Mouse (Mus musculus): ENCODE measurements at regions not wholly inside any gene's neighbourhood (a gene's known extent, or its start where the extent isn't known, plus 50 kb on each side); places are given as distances from the start of the nearest gene placed in this dataset.
"Not testable (repeated sequence)": the region's sequence is repeated elsewhere in the genome, so short reads cannot be mapped to it uniquely, and the experiment has no call there.

- DNase-seq (ENCODE audit: low spot score in 2 of 2) = no peak
These were observed 58.0 kb upstream of the Dmrta1 start for GRCm38 (mm10) chr4:89621260-89621659.

GRCm38 (mm10) chr4:89604721-89605120 is 74.5 kb upstream of the Dmrta1 start:
- DNase-seq (ENCODE audit: low spot score in 2 of 2) = no peak

GRCm38 (mm10) chr4:89575529-89575928 is 103.7 kb upstream of the Dmrta1 start:
- DNase-seq (ENCODE audit: low spot score in 2 of 2) = no peak

- DNase-seq (ENCODE audit: low spot score in 2 of 2) = no peak
These were observed 124.3 kb upstream of the Dmrta1 start for GRCm38 (mm10) chr4:89554711-89555466.

- DNase-seq (ENCODE audit: low spot score in 2 of 2) = no peak
These were observed 126.7 kb upstream of the Dmrta1 start for GRCm38 (mm10) chr4:89552556-89552955.

- no peak for DNase-seq (ENCODE audit: low spot score in 2 of 2)
These were observed 128.7 kb upstream of the Dmrta1 start for GRCm38 (mm10) chr4:89550515-89550914.

- DNase-seq (ENCODE audit: low spot score in 2 of 2) = peak in 1 of 2 experiments; percentile 67
These were observed 146.8 kb upstream of the Dmrta1 start for GRCm38 (mm10) chr4:89532462-89532861.

- DNase-seq (ENCODE audit: low spot score in 2 of 2) = no peak
These were observed 149.0 kb upstream of the Dmrta1 start for GRCm38 (mm10) chr4:89530050-89530911.

GRCm38 (mm10) chr4:89527966-89528365 is 151.3 kb upstream of the Dmrta1 start:
- DNase-seq (ENCODE audit: low spot score in 2 of 2) = no peak

GRCm38 (mm10) chr4:89527326-89527725 is 151.9 kb upstream of the Dmrta1 start:
- no peak for DNase-seq (ENCODE audit: low spot score in 2 of 2)

- not testable (repeated sequence) for DNase-seq (ENCODE audit: low spot score in 2 of 2)
These were observed 153.7 kb upstream of the Dmrta1 start for GRCm38 (mm10) chr4:89525525-89525924.

- peak; percentile 36 to 64 for DNase-seq (ENCODE audit: low spot score in 2 of 2)
These were observed 154.7 kb upstream of the Dmrta1 start for GRCm38 (mm10) chr4:89524260-89525200.

- DNase-seq (ENCODE audit: low spot score in 2 of 2) = no peak
These were observed 155.6 kb upstream of the Dmrta1 start for GRCm38 (mm10) chr4:89523423-89524259.

GRCm38 (mm10) chr4:89518027-89518426 is 161.2 kb upstream of the Dmrta1 start:
- no peak for DNase-seq (ENCODE audit: low spot score in 2 of 2)

- no peak for DNase-seq (ENCODE audit: low spot score in 2 of 2)
These were observed 163.3 kb upstream of the Dmrta1 start for GRCm38 (mm10) chr4:89515823-89516411.

GRCm38 (mm10) chr4:89514981-89515380 is 164.3 kb upstream of the Dmrta1 start:
- DNase-seq (ENCODE audit: low spot score in 2 of 2) = no peak

GRCm38 (mm10) chr4:89510593-89510992 is 168.6 kb upstream of the Dmrta1 start:
- DNase-seq (ENCODE audit: low spot score in 2 of 2) = no peak

- DNase-seq (ENCODE audit: low spot score in 2 of 2) = peak in 1 of 2 experiments; percentile 16
These were observed 169.4 kb upstream of the Dmrta1 start for GRCm38 (mm10) chr4:89509655-89510391.

- DNase-seq (ENCODE audit: low spot score in 2 of 2) = no peak
These were observed 171.0 kb upstream of the Dmrta1 start for GRCm38 (mm10) chr4:89508103-89508763.
